ENCODE assay signal across 8 mouse cellular contexts in the genomic region with DNA sequence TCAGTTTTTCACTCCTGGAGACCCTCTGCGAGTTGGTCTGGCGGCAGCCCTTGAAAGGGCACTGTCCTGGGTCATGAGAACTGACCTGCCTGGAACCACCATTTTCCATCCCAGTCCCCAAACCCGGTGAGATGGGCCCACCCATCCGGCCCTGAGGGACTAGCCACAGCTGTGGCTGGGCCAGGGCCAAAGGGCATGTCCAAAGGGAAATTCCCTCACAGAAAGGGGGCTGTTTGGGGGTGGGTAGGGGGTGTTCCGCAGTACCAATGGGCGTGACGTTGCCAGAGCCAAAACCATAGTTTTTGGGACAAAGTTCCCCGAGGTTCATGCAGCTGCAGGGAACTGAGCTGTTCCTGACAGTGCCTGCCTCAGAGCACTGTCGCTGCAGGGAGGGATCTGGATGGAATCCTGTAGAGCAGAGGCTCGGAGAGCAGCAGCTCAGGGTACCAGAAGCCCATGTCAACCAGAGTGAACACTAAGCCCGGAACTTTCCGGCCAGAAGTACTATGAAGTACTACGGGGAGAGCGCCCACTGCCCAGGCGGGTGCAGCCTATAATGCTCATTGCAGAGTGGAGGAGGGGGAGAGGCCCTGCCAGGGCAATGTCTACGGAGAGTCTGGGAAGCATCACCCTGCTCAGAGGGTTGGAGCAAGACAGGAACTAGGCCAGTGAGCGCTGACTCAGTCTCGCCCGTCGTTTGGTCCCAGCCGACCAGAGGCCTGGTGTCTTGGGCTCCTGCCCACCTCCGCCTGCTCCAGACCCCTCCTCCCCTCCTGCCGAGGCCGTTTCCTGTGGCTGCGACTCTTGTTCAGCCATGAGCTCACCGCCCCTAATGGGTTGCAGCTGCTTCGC. TPM values are rescaled to one million over a fixed set of nuclear protein-coding genes. Genes with fewer than 3 reads are reported as not detected.
DNase-seq lines count a peak whose midpoint lies in the region; ATAC-seq and TF ChIP-seq lines count a peak whose summit lies in the region.

No protein-coding gene starts in this region.

- peak; percentile 77 for DNase-seq in MEL (ENCODE audit: low read depth, low spot score)
- peak; percentile 81 for DNase-seq in forebrain, embryonic 10.5 days (ENCODE audit: extremely low spot score, low spot score)
- DNase-seq in kidney, postnatal 36 days = peak; percentile 69 to 79
- DNase-seq in lung, postnatal 25 days (ENCODE audit: low spot score) = peak; percentile 71
- DNase-seq in retina, postnatal 1 day = peak; percentile 87
- DNase-seq in spleen, postnatal 36 days (ENCODE audit: low spot score in 2 of 2) = no peak

- H3K36me3 ChIP-seq in MEL (ENCODE audit: control insufficient read depth in 1 of 2, insufficient read depth in 2 of 2, low read length in 2 of 2) = peaks cover 0 to 18% of the 10 kb centered on the region in 2 experiments; a peak in 2 of 4 replicates
- H3K36me3 ChIP-seq in forebrain, embryonic 10.5 days (replicated peaks) = peaks cover 38% of the 10 kb centered on the region
- peaks cover 25% of the 10 kb centered on the region for H3K36me3 ChIP-seq in heart, embryonic 16.5 days (ENCODE audit: control insufficient read depth, insufficient read depth)

- no peak for TF ChIP-seq EP300 in MEL (IDR thresholded peaks at IDR 0.05; ENCODE audit: low read depth in 1 of 2, low read length in 2 of 2)

- peak; percentile 71 for ATAC-seq in heart, embryonic 16.5 days (replicated peaks; ENCODE audit: extremely low read depth, insufficient read depth, low FRiP score)

- no peaks in the 10 kb centered on the region; the same call in 1 of the 2 replicates for H3K79me2 ChIP-seq in MEL (ENCODE audit: control insufficient read depth, insufficient read depth, low read length, poor library complexity)

- TF ChIP-seq CTCF in MEL (IDR thresholded peaks at IDR 0.05 in 2 of 3, conservative IDR thresholded peaks at IDR 0.05 in 1 of 3; ENCODE audit: control insufficient read depth in 1 of 3, insufficient read depth in 1 of 3, low read depth in 2 of 3, low read length in 3 of 3, poor library complexity in 1 of 3, severe bottlenecking in 1 of 3) = no peak

- H3K4me1 ChIP-seq in MEL (ENCODE audit: control insufficient read depth in 1 of 2, insufficient read depth in 2 of 2, low read length in 2 of 2) = peaks cover 2 to 11% of the 10 kb centered on the region in 2 experiments; a peak in 3 of 4 replicates
- peaks cover 2% of the 10 kb centered on the region; the same call in 1 of the 2 replicates for H3K4me1 ChIP-seq in brown adipose tissue, adult 24 weeks (ENCODE audit: control insufficient read depth, insufficient read depth, insufficient read length, low read length)
- peaks cover 51% of the 10 kb centered on the region for H3K4me1 ChIP-seq in forebrain, embryonic 10.5 days
- H3K4me1 ChIP-seq in heart, embryonic 16.5 days (ENCODE audit: control insufficient read depth, insufficient read depth, low read length) = peaks cover 21% of the 10 kb centered on the region

- H3K27me3 ChIP-seq in MEL (ENCODE audit: control insufficient read depth in 1 of 2, insufficient read depth in 2 of 2, low read length in 2 of 2) = no peaks in the 10 kb centered on the region; a peak in 1 of 4 replicates
- H3K27me3 ChIP-seq in forebrain, embryonic 10.5 days (ENCODE audit: poor library complexity, severe bottlenecking) = no peaks in the 10 kb centered on the region
- H3K27me3 ChIP-seq in heart, embryonic 16.5 days (ENCODE audit: control insufficient read depth, insufficient read depth, low read length) = no peaks in the 10 kb centered on the region

- TF ChIP-seq RAD21 in MEL (IDR thresholded peaks at IDR 0.05; ENCODE audit: low read depth, low read length) = no peak

- TF ChIP-seq POLR2A in MEL (IDR thresholded peaks at IDR 0.05; ENCODE audit: control insufficient read depth in 1 of 2, insufficient read depth in 1 of 2, low read depth in 1 of 2, low read length in 2 of 2, poor library complexity in 1 of 2) = no peak

- H3K9ac ChIP-seq in MEL (ENCODE audit: control insufficient read depth, low read depth, low read length, poor library complexity, severe bottlenecking) = peak overlapping the region; percentile 84
- H3K9ac ChIP-seq in heart, embryonic 16.5 days (ENCODE audit: low read length) = peak overlapping the region; percentile 94

- peak overlapping the region; percentile 88 for H3K27ac ChIP-seq in MEL (ENCODE audit: control insufficient read depth, low read depth, low read length)
- H3K27ac ChIP-seq in brown adipose tissue, adult 24 weeks (replicated peaks; ENCODE audit: low read depth, low read length) = peak overlapping the region; percentile 83
- H3K27ac ChIP-seq in forebrain, embryonic 10.5 days = peak overlapping the region; percentile 97
- H3K27ac ChIP-seq in heart, embryonic 16.5 days (ENCODE audit: low read length) = peak overlapping the region; percentile 94

- H3K4me3 ChIP-seq in MEL (ENCODE audit: control insufficient read depth in 1 of 2, insufficient read depth in 1 of 2, low read depth in 2 of 2, low read length in 2 of 2) = peak overlapping the region; percentile 65 to 82
- peak overlapping the region; percentile 85 for H3K4me3 ChIP-seq in brown adipose tissue, adult 24 weeks (ENCODE audit: insufficient read depth, low read depth, low read length)
- H3K4me3 ChIP-seq in forebrain, embryonic 10.5 days = peak overlapping the region; percentile 78
- H3K4me3 ChIP-seq in heart, embryonic 16.5 days (ENCODE audit: low read length) = peak overlapping the region; percentile 88

- no peaks in the 10 kb centered on the region for H3K9me3 ChIP-seq in MEL (replicated peaks; ENCODE audit: insufficient read depth, low read length)
- H3K9me3 ChIP-seq in forebrain, embryonic 10.5 days = no peaks in the 10 kb centered on the region
- no peaks in the 10 kb centered on the region for H3K9me3 ChIP-seq in heart, embryonic 16.5 days (replicated peaks; ENCODE audit: control insufficient read depth, low read length)

- H3K4me2 ChIP-seq in heart, embryonic 16.5 days (ENCODE audit: low read depth, low read length) = peak overlapping the region; percentile 90

- 1% methylated on average over 27 of the region's 27 CpGs for WGBS in forebrain, embryonic 10.5 days
- WGBS in heart, embryonic 16.5 days = under 1% methylated on average over 27 of the region's 27 CpGs

TF ChIP-seq in MEL, 35 proteins besides CTCF, POLR2A, EP300 and RAD21:
- no peak for TF ChIP-seq MYB (IDR thresholded peaks at IDR 0.05; ENCODE audit: low read depth, low read length)
- peak; percentile 26; the same call in 1 of the 2 replicates for TF ChIP-seq NELFE (IDR thresholded peaks at IDR 0.05; ENCODE audit: low read depth, low read length)
- TF ChIP-seq ZKSCAN1 (IDR thresholded peaks at IDR 0.05; ENCODE audit: low read depth, low read length) = no peak
- TF ChIP-seq SIN3A (IDR thresholded peaks at IDR 0.05; ENCODE audit: low read length) = no peak; the same call in 1 of the 2 replicates
- TF ChIP-seq MXI1 (IDR thresholded peaks at IDR 0.05; ENCODE audit: low read depth, low read length) = peak; percentile 27; the same call in 1 of the 2 replicates
- peak; percentile 20; the same call in 1 of the 2 replicates for TF ChIP-seq MAZ (IDR thresholded peaks at IDR 0.05; ENCODE audit: low read depth, low read length)

RNA-seq across cellular contexts. Expression of gene Arhgef40, which starts 1.0 kb away (rescaled TPM):
- 6.4 and 9.9 TPM in 2 replicates for total RNA-seq in MEL (2012; rRNA removed)
- 100 to 1,000 TPM in 1 of 2 experiments, 10 to 100 TPM in 1; 37.5 to 150 TPM for polyA plus RNA-seq in MEL (2012; ENCODE audit: insufficient read depth in 1 of 2, insufficient read length in 2 of 2, low read depth in 1 of 2, low replicate concordance in 2 of 2, missing spikeins in 1 of 2)
- polyA plus RNA-seq in brown adipose tissue, adult 24 weeks (2012; ENCODE audit: insufficient read depth, insufficient read length, missing spikeins) = 29.4 and 30.1 TPM in 2 replicates
- 97.5 and 102 TPM in 2 replicates for polyA plus RNA-seq in forebrain, embryonic 10.5 days (2016; fragmentation: Nextera tagmentation; extraction: Ambion mirVana)
- 45.8 and 65.1 TPM in 2 replicates for polyA plus RNA-seq in heart, embryonic 16.5 days (2015; fragmentation: Nextera tagmentation; extraction: Ambion mirVana)

RNA-seq across cellular contexts. Expression of gene Tmem253, which starts 29.9 kb away (rescaled TPM):
- 0.39 and 0.46 TPM in 2 replicates for total RNA-seq in MEL (2012; rRNA removed)
- 1 to 10 TPM in 1 of 2 experiments, not detected in 1; 3.6 TPM for polyA plus RNA-seq in MEL (2012; ENCODE audit: insufficient read depth in 1 of 2, insufficient read length in 2 of 2, low read depth in 1 of 2, low replicate concordance in 2 of 2, missing spikeins in 1 of 2)
- 3.0 and 7.6 TPM in 2 replicates for polyA plus RNA-seq in brown adipose tissue, adult 24 weeks (2012; ENCODE audit: insufficient read depth, insufficient read length, missing spikeins)
- polyA plus RNA-seq in forebrain, embryonic 10.5 days (2016; fragmentation: Nextera tagmentation; extraction: Ambion mirVana) = 0.63 and 0.96 TPM in 2 replicates
- polyA plus RNA-seq in heart, embryonic 16.5 days (2015; fragmentation: Nextera tagmentation; extraction: Ambion mirVana) = 0.67 and 1.3 TPM in 2 replicates

RNA-seq across cellular contexts. Expression of gene Zfp219, which starts 35.0 kb away (rescaled TPM):
- total RNA-seq in MEL (2012; rRNA removed) = 32.1 and 36.3 TPM in 2 replicates
- polyA plus RNA-seq in MEL (2012; ENCODE audit: insufficient read depth in 1 of 2, insufficient read length in 2 of 2, low read depth in 1 of 2, low replicate concordance in 2 of 2, missing spikeins in 1 of 2) = 10 to 100 TPM in 1 of 2 experiments, not detected in 1; 46.9 TPM
- polyA plus RNA-seq in brown adipose tissue, adult 24 weeks (2012; ENCODE audit: insufficient read depth, insufficient read length, missing spikeins) = 21.9 and 27.3 TPM in 2 replicates
- 85.4 and 87.6 TPM in 2 replicates for polyA plus RNA-seq in forebrain, embryonic 10.5 days (2016; fragmentation: Nextera tagmentation; extraction: Ambion mirVana)
- polyA plus RNA-seq in heart, embryonic 16.5 days (2015; fragmentation: Nextera tagmentation; extraction: Ambion mirVana) = 18.7 and 19.7 TPM in 2 replicates

RNA-seq across cellular contexts. Expression of gene Olfr221, which starts 56.7 kb away (rescaled TPM):
- not detected in 2 replicates for total RNA-seq in MEL (2012; rRNA removed)
- polyA plus RNA-seq in MEL (2012; ENCODE audit: insufficient read depth in 1 of 2, insufficient read length in 2 of 2, low read depth in 1 of 2, low replicate concordance in 2 of 2, missing spikeins in 1 of 2) = not detected
- not detected in 2 replicates for polyA plus RNA-seq in brown adipose tissue, adult 24 weeks (2012; ENCODE audit: insufficient read depth, insufficient read length, missing spikeins)
- polyA plus RNA-seq in forebrain, embryonic 10.5 days (2016; fragmentation: Nextera tagmentation; extraction: Ambion mirVana) = not detected in 2 replicates
- not detected in 2 replicates for polyA plus RNA-seq in heart, embryonic 16.5 days (2015; fragmentation: Nextera tagmentation; extraction: Ambion mirVana)

Comparison
In these comparisons a context has a peak if more than half of its experiments do, and no peak if none do; other contexts are left out.
1. DNase-seq: peak in MEL (single experiment), forebrain, embryonic 10.5 days (single experiment), kidney, postnatal 36 days (2 of 2), lung, postnatal 25 days (single experiment) and retina, postnatal 1 day (single experiment); none in spleen, postnatal 36 days (0 of 2).
2. Peak in every context shown above with its lines, with median percentiles within 50 percentile points of each other: H3K27ac ChIP-seq and H3K4me3 ChIP-seq.